Mouse (Mus musculus) cerebral cortex, adult 2 months (tissue): ENCODE measurements around the gene Frrs1l.

Source experiments
- WGBS: fragments of 180-500 bp; shearing (Covaris S2); methylation state at CpG from one replicate; pipeline ENCODE4 v1.1.7; 2018; 5-methylcytosine and 5-hydroxymethylcytosine counted together

Frrs1l gene

DNA sequence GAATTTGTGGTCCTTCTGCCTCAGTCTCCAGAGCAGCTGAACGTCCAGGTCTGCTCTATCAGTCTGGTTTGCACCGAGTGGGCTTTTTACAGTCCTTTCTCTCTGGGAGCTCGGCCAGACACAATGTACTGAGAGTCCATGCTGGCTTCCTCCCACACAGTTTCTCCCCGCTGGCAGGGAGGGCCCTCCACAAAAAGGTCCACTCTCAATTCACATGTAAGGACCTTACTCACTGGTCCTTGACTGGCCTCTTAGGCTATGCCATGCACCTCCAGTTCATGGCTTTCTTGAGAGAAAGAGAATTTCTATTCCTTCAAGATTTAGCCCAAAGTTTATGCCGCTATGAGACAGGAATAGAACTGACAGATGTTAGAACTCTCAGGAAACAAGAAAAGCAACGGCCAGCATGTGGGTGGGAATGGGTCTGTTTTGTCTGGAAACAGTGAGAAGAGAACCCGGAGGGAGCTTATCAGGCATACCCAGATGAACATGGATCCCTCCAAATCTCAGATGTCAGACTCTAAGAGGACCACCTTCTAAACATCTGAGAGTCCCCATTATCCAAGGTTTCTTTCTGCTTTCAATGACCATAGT, 24.5 kb downstream of the Frrs1l start:
- 22% methylated on average over 7 of the region's 7 CpGs for whole genome bisulfite sequencing

DNA sequence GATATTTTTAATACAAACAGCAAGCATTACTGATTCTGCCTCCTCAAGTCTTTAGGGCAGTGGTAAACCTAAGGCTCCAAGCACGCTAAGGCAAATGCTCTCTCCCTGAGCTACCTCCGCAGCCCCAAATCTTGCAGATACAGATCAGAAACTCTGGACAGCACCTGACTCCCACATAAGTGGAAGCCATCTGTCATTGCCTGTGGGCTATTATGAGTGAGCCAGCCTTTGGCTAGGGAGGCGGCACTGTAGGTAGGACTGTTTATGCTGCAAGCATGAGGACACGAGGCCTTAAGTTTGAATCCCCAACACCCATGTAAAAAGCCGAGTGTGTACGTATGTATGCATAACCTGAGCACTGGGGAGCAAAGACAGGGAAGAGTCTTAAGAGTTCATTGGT, 26.5 kb downstream of the Frrs1l start:
- WGBS, result 58% methylated on average over 6 of the region's 6 CpGs

DNA sequence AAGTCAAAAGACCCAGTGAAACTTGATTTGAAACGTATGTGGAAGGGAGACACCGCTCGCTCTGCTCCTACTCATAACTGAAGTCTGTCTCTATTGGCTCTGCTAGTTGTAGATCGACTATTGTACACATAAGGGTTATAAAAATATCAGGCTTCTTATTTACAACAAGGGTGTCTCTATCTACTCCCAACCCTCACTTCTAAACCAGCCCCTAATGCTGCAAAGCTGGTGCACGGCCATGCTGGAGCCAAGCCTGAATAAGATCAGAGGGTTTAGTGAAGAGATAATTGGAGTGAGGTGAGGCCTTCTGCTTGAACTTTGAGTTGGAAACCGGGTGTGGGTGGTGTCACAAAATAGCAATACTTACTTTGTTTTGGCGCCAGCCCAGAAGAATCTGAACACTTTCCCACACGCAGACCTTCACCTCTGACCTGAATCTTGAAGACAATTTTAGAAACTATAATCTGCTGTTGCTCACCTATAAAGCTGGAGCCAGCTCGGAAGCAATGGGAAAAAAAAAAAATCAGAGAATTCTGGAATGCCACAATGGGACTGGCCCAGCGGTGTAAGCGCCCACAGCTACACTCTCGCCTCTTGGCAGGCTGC, 28.8 kb downstream of the Frrs1l start:
- WGBS, result 75% methylated on average over 12 of the region's 12 CpGs

DNA sequence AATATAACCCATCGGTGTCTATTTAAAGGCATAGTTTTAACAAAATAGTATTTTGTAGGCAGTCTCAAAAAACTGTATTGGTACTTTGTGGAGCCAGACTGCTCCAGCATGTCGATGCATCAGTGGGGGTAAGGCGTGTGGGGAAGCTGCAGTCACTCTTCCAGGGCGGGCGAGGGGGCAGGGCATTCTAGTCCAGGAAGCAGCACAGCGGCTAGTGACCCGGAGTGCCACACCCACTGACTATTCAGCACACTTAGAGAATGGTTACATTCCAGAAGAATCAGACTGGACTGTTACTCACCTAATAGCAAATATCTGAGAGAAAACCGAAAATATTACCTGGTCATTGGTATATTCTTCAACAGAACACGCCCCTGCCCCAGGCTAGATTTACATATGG, 32.7 kb downstream of the Frrs1l start:
- 62% methylated on average over 9 of the region's 9 CpGs for WGBS

DNA sequence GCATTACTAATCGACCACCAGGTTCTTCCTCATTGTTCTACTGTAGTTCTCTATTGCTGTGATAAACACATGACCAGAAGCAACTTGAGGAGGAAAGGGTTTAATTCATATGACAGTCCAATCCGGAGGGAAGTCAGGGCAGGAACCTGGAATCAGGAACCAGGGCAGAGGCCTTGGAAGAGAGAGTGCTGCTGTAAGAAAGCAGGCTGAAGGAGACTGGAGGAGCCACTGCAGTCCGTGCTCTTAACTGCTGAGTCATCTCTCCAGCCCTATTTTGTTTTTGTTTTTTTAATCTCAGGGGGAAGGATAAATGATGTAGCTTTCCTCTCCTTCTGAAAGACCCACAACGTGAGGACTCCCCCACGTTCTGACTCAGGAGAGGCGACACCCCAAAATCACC, 37.0 kb downstream of the Frrs1l start:
- WGBS, result 62% methylated on average over 6 of the region's 6 CpGs

DNA sequence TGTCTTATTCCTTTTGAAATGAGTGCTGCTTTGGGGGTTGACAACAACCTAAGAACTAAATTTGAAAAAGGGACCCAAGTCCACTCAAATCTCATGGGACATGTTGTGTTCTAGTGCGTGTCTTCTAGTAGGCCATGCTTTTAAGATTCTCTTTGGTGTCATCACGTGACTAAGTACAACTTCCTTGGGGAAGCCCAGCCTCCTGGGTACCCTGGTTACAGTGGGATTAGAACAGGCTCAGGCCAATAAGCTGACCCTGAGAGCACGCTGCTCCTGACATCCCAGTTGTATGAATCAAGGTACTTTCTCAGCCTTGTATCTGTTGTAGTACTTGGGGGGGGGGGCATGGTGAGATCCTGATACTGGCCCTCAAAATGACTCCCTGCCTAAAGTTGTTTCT, 38.5 kb downstream of the Frrs1l start:
- WGBS, result 92% methylated on average over 3 of the region's 3 CpGs

DNA sequence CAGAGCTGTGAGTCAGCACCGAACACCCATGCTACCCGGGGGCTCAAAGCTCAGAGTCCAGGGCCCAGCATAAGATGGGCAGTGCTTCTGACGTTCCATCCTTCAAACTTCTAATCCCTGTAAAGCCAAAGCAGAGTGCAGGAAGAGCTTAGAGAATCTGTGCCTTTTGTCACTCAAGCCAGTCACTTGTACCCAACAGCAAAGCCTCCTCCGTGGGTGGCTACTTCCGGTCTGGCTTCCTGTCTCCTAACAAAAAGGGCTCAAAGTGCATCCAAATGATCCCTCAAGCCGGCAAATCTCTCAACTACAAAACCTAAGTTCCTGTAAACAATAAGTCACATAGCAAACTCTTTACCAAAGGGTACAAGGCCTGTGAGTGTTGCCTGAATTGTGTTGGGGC, 40.7 kb downstream of the Frrs1l start:
- 66% methylated on average over 6 of the region's 6 CpGs for WGBS

DNA sequence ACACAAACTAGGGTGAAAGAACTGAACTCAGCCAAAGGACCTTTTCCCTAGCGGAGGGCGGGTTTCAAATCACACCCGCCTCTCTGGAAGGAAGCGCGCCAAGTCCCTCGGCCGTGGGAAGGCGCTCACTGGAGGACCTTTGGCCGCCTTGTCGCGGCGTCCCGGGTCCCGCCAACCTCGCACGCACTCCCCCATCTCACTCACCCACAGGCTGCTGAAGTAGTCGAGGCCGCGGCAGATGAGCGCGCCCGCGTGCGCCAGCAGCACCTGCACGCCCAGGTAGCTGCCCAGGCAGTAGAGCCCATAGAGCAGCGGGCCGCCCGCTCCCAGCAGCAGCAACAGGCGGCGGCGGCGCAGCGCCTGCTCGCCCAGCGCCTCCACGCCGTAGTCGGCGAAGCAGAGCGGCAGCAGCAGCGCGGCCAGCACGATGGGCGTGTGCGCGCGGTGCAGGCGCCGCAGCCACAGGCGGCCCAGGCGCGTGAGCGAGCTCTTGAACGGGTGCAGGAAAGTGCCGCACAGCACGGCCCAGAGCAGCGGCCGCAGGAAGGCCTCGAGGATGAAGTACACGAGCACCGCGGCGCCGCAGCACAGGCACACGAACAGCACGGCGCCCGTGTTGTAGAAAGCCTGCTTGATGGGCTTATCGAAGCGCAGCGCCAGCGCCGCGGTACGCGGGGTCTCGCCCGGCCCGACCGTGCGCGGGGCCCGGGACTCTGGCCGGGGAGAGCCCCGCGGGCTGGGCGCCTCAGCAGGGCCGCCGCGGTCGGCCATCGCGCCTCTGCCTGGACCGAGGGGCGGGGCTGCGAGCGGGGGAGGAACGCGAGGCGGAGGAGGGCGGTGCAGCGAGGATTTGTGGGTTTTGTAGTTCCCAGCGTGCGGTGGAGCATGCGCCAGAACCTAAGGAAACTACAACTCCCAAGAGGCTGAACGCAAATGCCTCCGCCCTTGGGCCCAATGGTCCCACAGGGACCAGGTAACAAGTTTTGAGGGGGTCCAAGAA, 43.2 kb downstream of the Frrs1l start, which contains the start of gene Tmem245:
Gene Tmem245, minus strand, starts transcription at position 797 of the 1,000 bp plus-strand sequence.
- under 1% methylated on average over 107 of the region's 107 CpGs for WGBS

DNA sequence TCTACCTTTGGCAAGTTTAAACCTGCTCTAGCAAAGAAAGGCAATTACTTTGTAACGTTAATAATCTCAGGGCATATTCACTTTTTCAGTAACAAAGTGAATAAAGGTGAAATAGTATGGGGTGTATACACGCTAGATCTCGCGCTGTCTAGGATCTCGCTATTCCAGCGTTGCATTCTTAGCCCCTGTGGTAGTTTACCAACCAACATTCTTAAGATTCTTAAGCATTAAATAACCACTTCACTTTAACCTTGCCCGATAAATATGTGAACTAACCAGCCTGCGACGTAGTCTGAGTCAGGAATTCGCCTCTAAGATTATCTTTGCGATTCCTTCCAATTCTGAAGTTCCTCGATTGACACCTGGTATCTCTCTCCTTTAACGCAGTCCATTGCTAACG, 44.0 kb downstream of the Frrs1l start:
- WGBS, result 2% methylated on average over 14 of the region's 14 CpGs

DNA sequence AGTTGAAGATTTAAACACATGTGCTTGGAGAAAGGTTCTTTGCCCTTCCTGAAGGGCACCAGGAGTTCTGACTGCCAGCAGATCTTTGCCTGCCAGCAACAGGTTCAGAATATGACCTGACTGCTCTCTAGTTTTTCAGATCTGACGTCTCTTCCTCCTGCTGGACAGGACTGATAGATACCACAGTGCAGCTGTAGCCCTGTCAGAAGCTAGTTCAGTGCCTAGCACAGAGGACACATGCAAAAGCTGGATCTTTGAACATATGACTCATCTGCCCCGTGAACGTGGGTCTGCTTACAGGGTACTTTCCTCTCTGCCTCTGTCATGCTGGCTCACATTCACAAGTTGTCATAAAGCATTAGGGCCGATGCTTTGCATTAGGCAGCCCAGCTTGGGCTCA, 45.9 kb downstream of the Frrs1l start:
- WGBS, result 31% methylated on average over 4 of the region's 4 CpGs

DNA sequence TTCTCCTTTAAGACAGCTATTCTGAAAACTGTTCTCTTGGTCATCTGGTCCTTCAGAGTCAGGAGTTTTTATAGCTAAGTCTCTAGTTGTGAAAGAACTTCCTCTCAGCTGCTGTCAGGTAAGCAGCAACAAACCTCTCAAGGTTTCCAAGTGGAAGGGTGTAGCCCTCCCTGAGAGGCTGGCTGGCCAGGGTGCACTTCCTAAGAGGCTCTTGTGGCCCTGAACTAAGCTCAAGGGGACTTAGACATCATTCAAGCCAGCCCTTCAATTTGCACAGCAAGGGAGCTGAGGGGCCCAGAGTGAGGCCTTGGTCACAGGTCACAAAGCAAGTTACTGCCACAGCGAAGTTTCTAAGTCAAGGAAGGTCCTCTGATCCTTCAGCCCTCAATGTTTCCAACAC, 46.9 kb downstream of the Frrs1l start:
- 66% methylated on average over 1 of the region's 1 CpGs for WGBS

DNA sequence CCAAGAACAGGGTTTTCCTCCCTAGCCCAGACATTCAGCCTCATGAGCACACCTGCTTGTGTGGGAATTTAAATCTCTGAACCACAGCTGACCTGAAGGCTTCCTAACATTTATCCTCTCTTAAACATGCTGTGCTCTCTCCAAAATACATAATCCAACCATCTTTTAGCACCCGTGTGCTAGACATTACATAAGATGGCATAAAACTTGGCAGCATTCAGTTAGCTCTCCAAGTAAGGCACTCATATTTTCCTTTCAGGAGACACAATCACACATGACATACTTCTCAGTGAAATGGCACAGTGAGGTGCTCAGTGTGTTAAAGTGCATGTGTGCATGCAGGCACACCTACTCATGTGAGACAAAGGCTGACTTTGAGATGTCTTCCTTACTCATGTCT, 47.6 kb downstream of the Frrs1l start:
- WGBS, result 41% methylated on average over 1 of the region's 1 CpGs

DNA sequence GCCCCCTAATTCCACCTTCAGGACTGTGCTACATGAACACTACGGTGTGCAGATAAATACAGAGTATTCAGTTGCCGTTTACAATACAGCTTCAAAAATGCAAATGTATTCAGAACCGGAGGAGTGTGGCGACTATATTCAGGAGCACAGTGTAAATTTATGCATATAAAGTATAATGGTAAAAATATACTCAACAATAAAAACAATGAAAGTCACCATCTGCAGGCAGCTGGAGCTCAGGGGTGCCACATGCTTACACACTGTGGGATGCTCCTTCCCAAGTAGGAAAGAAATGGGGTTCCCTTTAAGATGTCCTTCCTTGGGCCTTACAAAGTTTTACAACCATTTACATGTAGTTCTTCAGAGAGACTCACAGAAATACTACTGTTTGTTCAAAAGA, 48.7 kb downstream of the Frrs1l start:
- 40% methylated on average over 4 of the region's 4 CpGs for WGBS

DNA sequence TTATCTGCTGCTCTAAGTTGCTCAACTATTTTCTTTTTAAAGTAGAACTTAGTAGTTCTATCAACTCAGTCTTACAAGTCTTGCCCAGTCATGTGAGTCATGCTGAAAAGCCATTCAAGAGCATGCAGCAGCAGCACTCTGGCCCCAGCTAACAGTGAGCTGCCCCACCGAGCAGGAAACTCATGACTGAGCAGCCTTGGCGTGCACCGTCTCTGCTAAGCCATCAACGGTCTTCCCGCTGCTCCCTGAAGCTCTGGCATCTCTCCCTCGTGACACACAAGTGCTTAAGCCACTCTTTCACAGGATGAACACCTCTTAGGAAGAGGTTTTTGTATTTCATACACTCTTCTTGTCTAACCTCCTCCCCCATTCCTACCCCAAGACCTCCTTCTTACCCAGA, 53.1 kb downstream of the Frrs1l start:
- WGBS, result 57% methylated on average over 6 of the region's 6 CpGs

DNA sequence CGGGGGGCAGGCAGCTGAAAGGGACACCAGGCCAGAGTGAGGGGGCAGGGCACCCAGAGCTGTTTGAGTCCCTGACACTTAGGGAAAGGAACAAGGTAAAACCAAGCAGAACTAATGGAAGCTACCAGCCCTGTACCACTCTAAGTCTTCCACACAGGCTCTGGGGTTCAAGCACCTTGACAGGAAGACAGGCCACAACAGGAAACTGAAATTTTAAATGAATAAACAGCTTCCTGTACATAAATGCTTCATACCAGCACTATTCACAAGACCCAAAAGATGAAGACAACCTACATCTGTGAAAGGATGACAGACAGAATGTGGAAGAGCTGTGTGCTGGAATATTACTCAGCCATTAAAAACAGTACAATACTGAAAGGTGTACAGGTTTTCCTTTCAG, 54.9 kb downstream of the Frrs1l start:
- WGBS, result no CpG with 5 or more reads among the region's 1 CpGs

DNA sequence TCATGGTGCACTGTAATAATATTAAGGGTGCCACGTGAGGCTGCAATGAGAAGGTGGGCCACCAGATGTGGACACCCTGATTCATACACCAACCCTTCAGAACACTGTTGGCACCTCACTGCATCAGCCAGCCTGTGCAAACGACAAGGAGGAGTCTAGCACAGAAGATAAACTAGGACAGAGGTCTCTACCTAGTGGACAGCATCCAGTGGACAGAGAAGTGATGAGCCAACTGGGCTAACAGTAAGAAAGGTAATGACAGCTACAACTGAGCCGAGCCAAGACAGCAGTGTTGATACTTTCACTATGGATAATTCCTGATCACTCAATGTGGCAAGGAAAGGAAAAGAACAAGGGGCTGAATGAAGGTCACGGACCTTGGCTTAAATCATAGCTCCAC, 57.0 kb downstream of the Frrs1l start:
- 95% methylated on average over 4 of the region's 4 CpGs for WGBS

DNA sequence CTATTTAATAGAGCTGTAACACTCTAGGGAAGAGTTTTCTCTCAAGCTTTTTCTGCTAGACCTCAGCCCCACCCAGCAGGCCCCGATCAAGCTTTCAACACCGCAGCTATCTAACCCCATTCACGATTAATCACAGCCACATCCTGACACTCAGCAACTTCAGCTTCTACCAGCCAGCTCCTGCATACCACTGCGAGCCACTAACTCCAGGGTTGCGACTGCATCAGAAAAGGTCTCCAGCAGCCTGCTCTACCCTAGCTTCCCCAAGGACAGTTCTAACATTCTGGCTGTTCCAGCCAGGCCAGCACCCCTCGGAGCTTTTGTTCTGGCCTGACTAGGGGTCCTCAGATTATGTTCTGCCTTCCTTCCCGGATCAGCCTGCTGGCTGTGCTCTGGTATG, 58.1 kb downstream of the Frrs1l start:
- 71% methylated on average over 7 of the region's 7 CpGs for WGBS

DNA sequence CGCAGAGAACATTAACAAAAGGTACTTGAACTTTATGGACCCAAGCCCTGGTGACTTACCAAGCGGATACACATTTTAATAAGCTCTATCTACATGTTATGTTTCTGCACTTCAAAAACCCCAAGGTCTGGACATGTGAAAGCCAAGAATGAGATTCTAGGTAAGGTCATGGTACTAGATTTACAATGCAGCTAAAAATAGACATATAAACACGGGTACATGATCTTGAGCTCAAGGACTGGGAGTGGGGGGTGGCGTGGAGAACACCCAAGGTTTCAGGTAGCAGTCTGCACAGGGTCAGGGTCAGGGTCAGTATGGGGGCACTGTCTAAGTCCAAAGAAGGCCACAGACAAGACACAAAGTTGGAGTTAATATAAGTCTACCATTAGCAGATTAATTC, 59.9 kb downstream of the Frrs1l start:
- 82% methylated on average over 4 of the region's 4 CpGs for WGBS

DNA sequence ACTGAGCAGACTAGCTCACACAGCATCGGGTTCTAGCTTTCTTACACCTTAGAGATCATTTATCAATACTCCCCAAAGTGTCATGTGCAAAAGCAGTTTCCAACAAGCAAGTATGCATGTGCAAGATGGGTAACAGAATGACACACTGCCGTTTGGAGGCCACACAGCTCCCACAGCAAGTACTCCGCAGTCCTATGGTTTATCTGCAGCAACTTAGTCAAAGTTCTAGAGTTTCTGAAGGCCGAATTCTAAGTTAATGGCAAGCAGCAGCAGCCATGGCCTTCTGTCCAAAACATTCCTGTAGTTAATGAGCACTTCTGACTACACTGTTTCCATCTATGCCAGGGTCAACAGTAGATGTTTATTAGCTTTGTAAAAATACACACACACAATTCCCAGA, 63.2 kb downstream of the Frrs1l start:
- WGBS, result 85% methylated on average over 4 of the region's 4 CpGs

DNA sequence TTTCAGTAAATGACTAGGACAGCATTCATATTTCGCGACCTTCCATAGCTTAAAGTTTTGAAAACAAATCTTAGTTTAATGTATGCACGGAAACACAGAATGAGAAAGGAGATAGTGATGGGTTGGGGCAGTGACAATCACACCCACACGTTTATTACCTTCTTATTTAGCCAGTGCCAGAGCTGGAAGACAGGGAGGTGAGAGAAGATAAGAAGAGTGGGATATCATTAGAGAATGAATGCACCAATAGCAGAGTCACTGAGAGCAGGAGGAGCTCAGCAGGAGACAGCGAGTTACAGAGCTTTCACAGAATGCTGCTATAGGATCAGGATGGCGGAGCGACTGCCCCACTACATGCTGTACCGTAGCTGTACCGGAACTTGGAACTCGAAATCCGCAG, 68.0 kb downstream of the Frrs1l start:
- WGBS, result 96% methylated on average over 11 of the region's 11 CpGs

DNA sequence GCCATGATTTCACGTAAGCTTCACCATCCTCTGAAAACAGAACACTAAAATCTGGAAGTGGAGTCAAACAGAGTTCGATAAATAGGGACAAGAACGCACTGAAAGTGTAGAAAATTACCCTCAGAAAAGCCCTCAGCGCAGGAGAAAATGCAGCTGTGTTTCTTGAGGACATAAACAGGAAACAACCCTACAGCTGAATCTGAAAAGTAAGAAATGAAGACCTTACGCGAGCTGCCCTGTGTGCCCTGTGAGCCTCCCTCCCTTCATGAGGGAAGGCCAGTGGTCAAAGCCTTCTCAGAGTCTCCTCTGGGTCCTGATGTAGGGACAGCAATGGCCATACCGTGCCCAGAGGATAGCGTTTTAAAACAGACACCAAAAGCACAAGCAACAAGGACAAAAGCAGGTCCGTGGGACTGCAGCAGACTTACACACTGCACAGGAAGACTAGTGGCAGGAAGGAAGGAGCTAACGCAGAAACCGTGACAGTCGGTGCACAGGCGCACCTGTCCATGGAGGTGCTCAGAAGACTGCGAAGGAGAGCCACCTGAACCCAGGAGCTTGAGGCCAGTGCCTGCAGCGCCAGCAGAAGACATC, 74.4 kb downstream of the Frrs1l start:
- 77% methylated on average over 15 of the region's 15 CpGs for WGBS

DNA sequence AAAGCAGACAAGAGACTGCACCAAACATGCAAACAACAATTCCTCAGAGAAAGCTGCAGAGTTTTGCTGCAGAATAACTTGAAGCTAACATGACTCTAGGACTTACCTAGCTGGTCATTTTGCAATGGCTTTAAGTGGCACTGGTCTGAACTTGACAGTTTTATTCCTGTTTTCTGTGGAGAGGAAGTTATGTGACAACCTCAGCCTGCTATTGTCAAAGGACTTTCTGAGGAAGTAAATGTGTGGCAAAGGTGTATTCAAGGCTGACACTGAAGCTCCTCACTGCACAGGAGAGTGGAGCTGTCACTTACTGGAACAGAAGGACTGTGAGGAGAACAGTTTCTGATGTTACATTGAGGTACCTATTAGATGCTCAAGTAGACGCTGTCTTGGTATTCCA, 75.4 kb downstream of the Frrs1l start:
- 90% methylated on average over 1 of the region's 1 CpGs for WGBS
